Mouse (Mus musculus) cerebellum, postnatal 14 days (tissue): ENCODE data around the gene C1qbp.

ENCODE experiments used
- DNase-seq, 2 experiments: peaks; one replicate each; pipeline ENCODE4 v3.0.0; 2021; ENCODE audit warnings: mixed read lengths in 2 of 2

C1qbp gene

DNA sequence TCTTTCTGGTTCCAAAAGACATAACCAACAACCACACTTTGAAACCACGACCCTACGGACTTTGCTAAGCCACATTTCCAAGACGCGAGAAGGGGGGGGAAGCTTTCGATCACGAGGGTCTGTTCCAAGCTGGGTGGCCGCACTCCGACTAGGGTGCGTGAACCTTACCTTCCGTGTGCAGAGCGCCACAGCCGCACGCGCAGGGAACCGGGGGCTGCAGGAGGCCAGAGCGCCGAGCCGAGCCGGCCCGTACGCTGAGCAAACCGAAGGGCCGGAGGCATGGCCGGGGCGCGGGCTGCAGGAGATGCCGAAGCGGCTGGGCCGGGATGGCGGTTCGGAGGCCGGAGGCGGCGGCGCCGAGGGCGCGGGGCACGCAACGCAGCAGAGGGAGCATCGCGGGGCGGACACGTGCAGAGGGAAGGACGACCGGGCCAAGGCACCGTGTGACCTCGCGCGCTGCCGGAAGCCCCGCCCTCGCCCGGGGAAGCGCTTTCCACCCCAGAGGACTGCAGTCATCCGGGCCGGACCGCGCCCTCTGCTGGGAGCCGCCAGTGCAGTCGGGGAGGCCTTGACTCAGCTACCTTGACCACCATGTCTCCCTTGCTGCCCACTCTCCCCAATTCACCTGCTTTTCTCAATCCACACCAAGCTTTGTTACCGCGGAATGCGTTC is at the start of gene C1qbp:
Gene C1qbp, minus strand, starts transcription at position 470 of the 672 bp plus-strand sequence.
- peak; percentile 99 for DNase-seq

DNA sequence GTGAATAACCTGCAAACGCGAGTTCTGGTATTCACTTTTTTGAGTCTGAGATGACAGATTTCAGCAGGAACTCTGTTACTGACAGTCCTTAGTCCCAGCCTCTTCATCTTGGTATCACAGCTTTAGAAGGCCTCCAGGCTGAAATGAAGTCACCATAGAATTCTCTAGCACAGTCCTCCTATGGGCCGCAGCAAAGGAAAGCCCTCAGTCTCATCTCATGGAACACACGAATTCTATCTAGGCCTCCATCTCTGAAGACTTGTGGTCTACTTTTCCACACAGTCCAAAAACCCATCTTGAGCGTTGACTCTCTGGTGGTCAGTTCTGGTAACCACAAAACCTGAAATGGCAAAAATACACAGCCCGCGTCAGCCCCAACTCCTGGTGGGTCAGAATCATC is 49.2 kb upstream of the C1qbp start:
- DNase-seq: no peak

DNA sequence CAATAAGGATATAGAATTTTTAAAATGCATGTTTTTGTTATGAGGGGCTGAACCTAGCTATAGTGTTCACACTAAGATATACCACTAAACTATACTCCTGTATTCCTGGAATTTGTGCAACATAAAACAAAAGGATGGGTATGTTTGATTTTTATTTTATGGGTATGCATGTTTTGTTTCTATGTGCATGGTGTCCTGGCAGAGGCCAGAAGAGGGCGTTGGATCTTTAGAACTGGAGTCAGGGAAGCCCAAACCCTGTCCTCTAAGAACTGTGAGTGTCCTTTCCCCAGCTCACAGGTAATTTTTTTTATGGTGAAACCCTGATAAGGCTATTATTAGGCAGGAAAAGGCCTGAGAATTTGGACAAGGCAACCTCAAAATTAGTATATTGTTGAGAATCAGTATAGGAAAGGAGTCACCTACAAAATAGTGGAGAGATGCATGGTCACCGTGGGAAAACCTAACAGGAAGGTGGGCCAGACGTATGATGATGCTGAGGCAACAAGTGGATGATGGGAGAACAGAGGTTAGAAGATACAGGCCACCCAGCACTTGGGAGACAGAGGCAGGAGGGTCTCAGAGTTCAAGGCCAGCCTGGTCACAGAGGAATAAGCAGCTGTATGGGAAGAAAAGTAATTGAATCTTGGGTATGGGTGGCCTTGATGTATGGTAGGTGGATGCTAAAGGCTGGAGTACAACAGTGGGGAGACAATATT is 46.7 kb upstream of the C1qbp start:
- DNase-seq: peak in 1 of 2 experiments; percentile 24

DNA sequence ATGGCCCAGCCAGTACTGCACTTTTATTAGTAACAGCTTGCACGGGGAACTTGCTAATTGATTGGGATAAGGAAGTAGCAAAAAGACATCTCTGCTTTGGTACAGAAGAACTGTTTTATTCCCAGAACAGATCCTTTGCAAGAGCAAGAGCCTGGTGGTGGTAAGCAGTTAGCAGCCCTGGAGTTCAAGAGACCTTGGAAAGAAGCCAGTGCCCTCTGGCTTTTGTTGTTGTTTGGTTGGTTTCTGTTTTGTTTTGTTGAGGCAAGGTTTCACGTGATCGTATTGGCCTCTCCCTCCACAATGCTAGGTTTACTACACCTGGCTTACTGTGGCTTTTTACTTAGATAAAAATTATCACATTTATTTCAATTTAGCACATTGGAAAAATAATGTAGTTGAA is 45.5 kb upstream of the C1qbp start:
- DNase-seq: no peak

DNA sequence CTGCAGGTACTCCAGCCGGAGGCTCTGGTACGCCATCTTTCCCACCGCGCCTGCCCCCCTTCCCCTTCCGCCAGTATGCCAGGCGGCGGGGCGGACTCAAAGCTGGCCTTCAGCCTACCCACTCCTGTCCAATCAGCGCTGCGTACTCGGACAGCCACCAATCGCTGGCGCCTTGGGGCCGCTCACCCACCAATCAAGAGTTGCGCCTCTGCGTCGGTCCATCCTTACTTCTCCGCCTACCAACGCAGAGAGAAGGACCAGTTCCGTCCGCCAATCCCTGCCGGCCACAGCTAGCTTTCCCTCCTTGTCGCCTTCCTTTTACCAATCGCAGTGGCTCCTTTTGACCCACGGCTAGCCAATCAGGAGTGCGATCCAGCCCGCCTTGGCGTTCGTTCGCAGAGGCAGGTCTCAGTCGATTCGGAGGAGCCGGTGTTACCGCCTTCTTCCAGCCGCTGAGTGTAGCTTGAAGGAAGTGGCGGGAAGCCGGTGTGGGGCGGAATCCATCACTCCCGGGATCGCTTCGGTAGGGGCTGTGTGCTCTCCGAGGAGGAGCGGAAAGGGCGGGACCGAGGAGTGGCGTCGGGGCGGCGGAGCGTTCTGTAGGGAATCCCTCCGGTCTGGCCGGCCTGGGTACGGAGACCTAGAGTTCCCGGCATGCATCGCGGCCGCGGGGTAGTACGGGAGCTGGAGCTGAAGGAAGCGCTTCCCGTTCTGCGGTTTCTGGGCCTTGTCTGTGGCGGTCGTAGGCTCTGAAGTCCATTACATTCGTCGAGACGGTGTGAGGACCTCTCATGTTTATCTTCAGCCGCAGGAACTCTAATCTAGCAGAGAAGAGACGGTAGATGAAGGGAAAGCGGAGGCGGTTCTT is 36.6 kb upstream of the C1qbp start, which contains the start of the genes Mis12 and Derl2:
Gene Mis12, plus strand, starts transcription at position 411 of the 868 bp plus-strand sequence.
Gene Derl2, minus strand, starts transcription at position 641 of the 868 bp plus-strand sequence.
- peak; percentile 98 for DNase-seq

DNA sequence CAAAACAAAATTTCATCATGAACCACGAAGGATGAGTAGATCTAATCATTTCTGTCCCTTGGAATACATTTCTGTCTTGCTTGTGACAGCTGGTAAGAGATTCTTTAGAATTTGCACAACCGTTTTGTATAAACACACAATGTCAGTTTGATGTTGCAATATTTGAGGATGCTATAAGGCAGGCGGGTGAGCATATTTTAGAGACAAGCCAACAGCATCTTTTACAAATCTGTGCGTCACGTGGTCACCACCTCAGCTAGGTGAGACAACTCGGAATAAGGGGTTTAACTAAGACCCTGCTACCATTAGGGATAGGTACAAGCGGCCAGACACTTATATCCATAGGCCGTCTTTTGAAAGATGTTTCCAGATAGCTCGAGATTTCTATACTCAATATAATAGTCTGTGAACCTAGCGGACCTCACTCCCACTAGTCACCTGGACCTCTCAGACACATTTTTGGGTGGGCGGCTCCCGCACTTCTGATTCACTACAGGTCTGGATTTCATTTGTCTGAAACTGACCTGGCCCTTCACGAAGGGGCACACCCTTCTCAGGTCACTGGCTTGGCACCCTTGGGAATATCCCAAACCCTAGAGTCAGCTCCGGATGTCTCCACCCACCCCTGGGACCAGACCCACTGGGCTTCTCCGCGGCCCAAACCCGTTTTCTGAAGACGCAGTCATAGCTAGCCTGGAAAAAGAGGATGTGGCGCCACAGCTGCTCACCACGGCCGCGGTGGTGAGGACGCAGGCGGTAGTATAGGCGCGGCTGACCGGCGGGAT is 35.8 kb upstream of the C1qbp start:
- no peak for DNase-seq

DNA sequence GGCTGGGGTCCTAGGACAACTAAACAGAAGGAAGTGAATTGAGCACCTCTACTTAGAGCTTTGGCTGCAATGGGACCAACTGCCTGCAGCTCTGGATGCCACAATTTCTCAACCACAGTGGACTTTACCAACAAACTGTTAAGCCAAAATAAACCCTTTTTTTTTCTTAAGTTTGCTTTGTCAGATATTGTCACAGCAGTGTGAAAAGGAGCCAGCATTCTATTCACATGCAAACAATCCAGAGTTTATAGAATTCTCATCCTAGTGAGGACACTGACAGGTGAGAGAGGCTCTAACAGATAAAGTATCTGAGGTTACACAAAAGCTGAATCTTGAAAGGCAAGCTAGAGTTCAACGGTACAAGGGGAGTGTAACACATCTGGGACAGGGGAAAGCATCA is 34.2 kb upstream of the C1qbp start:
- DNase-seq: no peak

DNA sequence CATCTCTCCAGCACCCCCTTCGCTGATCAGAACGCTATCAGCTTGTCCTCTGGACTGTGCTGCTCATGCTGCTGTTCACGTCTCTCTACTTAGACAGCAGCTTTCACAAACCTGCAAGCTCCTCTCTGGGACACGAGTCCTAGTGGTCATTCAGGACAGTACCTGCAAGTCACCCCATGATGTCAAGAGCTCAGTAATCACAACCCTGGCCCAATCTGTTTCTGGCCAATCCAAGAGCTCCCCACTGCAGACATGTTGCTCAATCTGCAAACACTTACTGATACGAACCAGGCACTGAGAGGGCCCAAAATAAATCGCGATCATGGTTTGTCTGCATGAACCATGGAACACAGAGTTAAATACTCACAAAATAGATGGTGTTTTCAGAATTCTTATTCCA is 29.9 kb upstream of the C1qbp start:
- DNase-seq: no peak

DNA sequence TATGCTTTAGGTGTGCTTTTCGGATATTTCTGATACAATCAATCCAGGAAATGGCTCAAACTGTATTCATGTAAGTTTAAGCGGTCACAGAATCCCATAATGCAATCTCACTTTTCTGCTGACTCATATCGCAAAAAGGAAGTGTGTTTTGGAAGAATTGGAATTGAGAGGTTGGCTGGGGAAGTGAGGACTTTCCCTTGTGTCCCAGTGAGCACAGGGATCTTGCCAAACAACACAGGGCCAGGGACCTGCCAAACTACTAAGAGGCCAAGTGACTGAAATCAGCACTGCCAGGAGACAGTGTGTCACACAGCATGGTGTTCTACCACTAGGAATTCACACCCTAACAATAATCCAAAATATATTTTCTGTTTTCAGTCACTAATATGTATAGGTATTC is 25.5 kb upstream of the C1qbp start:
- peak in 1 of 2 experiments; percentile 41 for DNase-seq

DNA sequence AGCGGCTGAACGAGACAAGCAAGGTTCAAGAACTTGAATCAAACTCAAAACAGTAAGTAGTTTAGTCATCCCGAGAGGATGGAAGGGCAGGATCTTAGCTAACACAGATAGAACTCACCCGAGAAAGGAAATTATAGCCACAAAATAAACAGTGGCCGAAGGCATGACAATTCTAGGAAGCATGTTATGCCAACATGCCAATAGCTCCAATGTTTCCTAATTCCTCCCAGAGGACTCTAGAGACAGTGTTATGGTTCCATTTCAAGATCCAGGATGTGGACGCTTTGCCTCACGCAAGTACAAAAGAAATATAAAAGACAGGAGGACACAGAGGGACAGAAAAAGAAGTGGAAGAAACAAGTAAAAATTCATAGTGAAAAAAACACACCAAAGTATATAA is 25.0 kb upstream of the C1qbp start:
- no peak for DNase-seq

DNA sequence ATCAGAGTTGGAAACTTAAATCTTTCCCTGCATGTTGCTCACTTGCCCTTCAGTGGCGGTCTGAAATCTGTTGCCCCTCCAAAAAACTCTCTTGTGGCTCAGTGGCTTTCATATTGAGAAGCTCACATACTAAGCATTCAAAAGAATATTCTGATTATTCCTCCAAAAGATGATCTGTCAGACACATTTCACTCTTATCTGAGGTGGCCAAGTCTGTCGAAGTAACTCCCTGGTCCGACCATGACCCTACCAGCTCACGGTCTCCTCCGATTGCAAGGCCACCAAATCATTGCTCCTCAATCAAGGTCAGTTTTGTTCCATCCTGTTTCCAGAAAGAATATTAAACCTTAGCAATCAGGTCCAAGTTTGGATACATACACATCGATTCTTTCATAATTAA is 24.2 kb upstream of the C1qbp start:
- DNase-seq: no peak

DNA sequence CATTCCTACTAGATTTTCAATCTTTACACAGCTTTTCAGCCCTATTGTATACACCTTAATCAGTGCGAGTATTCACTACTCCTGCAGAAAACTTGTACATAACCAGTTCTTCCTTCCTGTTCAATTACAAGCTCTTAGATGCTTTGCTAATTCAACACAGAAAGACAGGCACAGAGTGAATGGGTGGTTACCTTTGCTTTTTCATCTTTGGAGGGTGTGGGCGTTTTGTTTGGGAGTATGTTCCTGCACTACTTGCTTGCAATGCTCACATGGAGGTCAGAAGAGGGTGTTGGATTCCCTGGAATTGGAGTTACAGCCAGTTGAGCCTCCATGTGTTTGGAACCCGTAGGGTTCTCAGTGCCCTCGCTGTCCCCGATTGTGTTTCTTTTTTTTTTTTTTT is 22.2 kb upstream of the C1qbp start:
- DNase-seq: peak in 1 of 2 experiments; percentile 18

DNA sequence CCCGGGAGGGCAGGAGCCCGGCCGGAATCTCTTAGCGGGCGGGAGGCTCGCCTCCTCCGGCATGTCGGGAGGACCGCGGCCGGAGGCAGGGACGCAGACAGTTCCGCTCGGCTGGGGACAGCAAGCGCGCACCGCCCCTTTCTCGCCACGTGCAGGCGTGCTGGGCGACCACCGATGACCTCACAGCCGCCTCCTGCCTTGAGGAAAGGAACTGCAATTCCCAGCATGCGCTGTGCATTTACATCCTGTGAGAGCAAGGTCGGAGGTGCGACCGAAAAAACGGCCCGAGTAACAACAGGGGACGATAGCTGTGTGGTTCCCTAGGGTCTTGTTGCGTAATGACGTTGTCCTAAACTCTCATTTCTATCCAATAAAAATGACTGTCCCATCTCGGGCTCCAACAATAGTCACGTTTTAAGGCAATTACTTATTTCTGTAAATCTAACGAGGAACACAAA is 21.5 kb upstream of the C1qbp start, which contains the start of gene Dhx33:
Gene Dhx33, minus strand, starts transcription at position 122 of the 458 bp plus-strand sequence.
- peak; percentile 97 to 98 for DNase-seq

DNA sequence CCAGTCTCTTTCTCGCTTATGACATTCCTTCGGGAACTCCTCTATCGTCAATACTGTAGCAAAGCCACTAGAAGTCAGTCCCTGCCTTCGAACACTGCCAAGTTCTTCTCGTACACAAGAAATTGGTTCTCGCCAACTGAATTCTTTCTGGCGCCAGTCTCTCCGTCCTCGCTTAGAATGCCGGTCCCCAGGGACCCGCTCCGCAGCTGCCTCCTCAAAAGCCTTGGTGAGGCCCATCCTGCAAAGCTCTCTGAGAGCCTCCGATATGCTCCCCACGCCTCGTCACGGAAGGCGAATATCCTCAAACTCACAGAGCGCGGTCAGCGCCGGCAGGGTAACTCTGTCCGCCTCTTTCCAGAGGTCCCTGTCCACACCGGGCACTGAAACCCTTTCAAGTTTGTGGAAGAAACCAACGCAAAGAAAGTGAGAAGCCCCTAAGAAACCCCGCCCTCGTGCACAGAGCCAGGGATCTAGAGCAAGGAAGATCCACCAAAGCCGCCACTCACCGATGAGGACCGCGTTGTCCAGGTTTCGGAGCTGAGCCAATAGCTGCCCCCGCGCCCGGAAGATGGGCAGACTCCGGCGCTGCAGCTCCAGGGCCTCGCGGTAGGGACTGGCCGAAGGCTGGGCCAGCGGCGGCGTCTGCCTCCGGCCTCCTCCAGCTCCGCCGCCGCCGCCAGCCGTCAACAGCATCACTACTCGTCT is 20.9 kb upstream of the C1qbp start:
- no peak for DNase-seq

DNA sequence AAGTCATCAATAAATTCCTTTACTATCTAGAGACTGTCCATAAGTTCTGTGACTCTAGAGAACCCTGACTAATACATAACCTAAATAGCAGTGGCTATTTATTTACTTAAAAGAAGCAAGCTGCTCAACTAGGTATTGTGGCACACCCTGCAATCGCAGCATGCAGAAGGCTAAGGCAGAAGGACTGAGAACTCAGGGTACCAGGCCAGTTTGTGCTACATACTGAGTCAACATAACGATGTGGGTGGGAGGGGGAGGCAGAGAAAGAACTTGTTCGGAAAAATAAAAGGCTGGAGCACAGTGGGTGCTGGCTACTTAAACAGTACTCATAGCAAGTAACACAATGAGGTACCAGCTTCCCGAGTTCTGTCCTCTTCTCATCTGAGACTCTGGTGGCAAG is 18.3 kb upstream of the C1qbp start:
- no peak for DNase-seq

DNA sequence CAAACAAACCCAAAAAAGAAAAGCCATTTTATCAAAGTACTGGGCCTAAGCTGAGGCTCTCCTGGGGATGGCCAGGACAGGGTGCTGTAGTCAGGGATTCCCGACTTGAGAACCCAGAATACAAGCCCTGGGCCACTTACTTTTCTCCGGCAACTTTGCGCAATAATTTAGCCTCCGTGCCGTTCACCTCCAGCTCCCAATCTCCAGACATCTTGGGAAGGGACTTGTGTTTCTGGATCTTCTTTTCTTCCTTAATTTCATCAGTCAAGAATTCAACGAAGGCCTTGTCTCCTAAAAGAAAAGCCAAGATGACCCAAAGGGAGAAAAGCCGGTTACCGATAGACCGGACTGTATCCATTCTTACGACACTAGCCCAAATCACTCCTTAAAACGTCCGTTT is 796 bp downstream of the C1qbp start:
- no peak for DNase-seq

DNA sequence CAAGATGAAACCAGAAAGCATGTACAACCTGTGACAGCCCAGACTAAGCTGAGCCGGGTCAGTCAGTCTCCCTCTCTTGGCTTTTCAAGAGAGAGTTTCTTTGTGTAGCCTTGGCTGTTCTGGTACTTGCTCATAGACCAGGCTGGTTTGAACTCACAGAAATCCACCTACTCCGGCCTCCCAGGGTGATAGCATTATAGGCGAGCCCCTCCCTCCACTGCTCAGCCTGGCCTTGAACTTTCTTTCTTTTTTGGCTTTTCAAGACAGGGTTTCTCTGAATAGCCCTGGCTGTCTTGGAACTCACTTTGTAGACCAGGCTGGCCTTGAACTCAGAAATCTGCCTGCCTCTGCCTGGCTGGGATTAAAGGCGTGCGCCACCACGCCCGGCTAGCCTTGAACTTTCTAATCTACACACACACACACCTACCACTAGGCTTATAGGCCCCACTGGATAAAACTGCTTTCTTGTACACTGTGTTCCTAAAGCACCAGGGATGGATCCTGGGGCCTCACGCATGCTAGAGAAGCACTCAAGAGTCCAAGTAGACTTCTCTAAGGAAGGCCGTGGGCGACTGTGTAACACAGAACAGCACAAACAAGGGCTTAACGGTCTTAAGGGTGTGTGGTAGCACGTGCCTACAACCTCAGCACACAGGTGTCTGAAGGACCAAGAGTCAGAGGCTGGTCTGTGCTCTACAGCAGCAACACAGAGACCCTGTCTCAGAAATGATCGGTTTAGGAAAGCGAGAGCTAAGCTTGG is 1.9 kb downstream of the C1qbp start:
- DNase-seq: no peak

DNA sequence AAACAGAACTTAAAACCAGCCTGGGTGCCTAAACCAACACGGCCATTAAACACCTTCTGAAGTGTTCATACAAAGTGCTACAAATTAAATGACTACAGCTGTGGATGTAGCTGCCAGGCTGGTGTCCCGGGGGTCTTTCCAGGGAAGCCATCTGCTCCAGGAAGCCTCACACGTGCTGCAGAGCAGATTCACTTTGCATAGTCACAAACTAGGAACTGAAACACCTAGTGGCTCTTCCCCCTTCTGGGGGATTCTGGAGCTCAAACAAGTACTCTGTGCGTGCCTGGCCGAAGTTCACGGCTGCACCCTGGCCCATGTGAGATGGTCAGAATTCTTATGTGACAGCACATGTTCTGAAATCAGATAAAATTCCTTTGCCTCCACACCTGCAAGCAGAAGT is 2.6 kb downstream of the C1qbp start:
- DNase-seq: no peak

DNA sequence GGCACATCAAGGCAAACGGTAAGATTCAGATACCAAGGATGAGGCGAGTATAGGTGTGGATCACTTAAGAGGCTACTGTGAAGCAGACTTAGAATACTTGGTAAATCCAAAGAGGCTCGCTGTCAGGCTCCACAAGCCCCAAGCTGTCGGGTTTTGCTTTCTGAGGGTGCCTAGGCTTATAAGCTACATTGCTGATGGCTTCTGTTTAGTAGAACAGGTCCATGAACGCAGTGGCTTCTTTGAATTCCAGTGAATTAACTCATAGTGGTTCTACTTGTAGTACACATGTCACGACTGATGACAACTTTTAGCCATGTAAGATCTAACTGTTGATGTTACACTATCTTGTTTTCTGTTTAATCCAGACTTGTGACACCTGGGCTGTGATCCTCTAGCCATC is 5.5 kb downstream of the C1qbp start:
- DNase-seq: no peak

DNA sequence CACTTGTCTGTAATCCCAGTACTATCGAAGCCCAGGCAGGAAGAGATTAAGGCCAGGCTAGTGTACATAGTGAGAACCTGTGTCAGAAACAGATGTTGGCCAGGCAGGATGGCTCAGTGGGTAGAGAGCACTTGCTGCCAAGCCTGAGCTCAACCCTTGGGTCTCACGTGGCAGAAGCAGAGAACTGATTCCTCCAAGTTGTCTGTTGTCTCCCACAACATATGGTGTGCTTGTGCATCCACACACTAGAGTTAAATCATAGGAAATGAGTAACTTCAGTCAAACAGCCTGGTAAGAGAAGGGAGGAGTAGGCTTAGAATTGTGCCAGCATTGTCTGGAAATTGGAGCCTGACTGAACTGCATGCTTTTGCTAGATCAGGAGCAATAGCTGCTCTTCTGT is 7.6 kb downstream of the C1qbp start:
- no peak for DNase-seq

DNA sequence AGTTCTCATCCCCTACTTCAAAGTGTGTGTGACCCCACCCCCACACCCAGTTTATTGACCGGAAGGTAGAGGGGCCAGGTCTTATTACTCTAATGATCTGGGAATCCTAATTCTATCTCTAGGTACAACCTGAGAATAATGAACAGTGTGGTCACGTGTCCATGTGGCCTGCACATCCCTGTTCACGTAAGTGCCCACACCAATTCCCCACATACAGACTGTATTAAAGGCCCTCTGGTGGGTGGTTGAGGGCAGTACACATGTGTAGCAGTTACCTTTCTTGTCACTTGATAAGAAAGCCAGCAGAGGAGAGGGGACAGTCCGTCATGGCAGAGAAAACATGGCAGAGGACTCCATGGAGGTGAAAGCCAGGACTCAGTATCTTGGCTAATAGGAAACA is 8.9 kb downstream of the C1qbp start:
- peak; percentile 13 to 26 for DNase-seq
